Mouse (Mus musculus) hindbrain, postnatal 0 days (tissue): ENCODE measurements around the gene Gprin2. TPM values are rescaled to one million over a fixed set of nuclear protein-coding genes. Genes with fewer than 3 reads are reported as not detected.

Experiments used
- ATAC-seq: fragments of 200-750 bp; cut with Nextera tagmentation; 2 replicates; pipeline ENCODE4 v1.8.0; 2017; ENCODE audit warnings: mild to moderate bottlenecking, moderate TSS enrichment, moderate library complexity
- DNase-seq: peaks from one replicate; pipeline ENCODE4 v3.0.0-alpha.2; 2015; ENCODE audit warnings: low spot score
- H3K27ac ChIP-seq: fragments of 300-500 bp; sonication (generic); 2 replicates; pipeline ENCODE4 v1.5.1; 2014; ENCODE audit warnings: mild to moderate bottlenecking
- H3K27me3 ChIP-seq: fragments of 300-500 bp; sonication (generic); 2 replicates; pipeline ENCODE4 v1.6.1; 2014; ENCODE audit warnings: low read length, mixed read lengths; ENCODE audit not compliant: insufficient read depth
- H3K36me3 ChIP-seq: fragments of 300-500 bp; sonication (generic); 2 replicates; pipeline ENCODE4 v1.6.1; 2014; ENCODE audit warnings: low read length, mixed read lengths; ENCODE audit not compliant: insufficient read depth
- H3K4me1 ChIP-seq: fragments of 300-500 bp; sonication (generic); 2 replicates; pipeline ENCODE4 v1.6.1; 2014; ENCODE audit warnings: antibody characterized with exemption, low read length, mixed read lengths; ENCODE audit not compliant: insufficient read depth
- H3K4me2 ChIP-seq: fragments of 300-500 bp; sonication (generic); 2 replicates; pipeline ENCODE4 v1.6.1; 2014; ENCODE audit warnings: low read depth, mild to moderate bottlenecking, low read length, moderate library complexity, mixed read lengths
- H3K4me3 ChIP-seq: fragments of 300-500 bp; sonication (generic); 2 replicates; pipeline ENCODE4 v1.5.1; 2014; ENCODE audit warnings: low read length
- H3K9ac ChIP-seq: fragments of 300-500 bp; sonication (generic); replicated peaks from 2 replicates; pipeline ENCODE4 v1.6.1; 2014; ENCODE audit warnings: mild to moderate bottlenecking, low read length, moderate library complexity, mixed read lengths
- H3K9me3 ChIP-seq: fragments of 300-500 bp; sonication (generic); 2 replicates; pipeline ENCODE4 v1.6.1; 2016; ENCODE audit warnings: low read length, mixed read lengths
- CTCF ChIP-seq: IDR thresholded peaks from 2 replicates; pipeline ENCODE4 v1.5.1; 2016; ENCODE audit warnings: antibody characterized with exemption, control low read depth, low read depth
- WGBS: fragments of 180-500 bp; shearing (Covaris S2); extraction: QIAGEN DNeasy Blood & Tissue Kit; methylation state at CpG from one replicate; pipeline ENCODE4 v1.1.7; 2014; 5-methylcytosine and 5-hydroxymethylcytosine counted together
- polyA plus RNA-seq: library from polyadenylated mRNA; unstranded; fragments of >200 nt; fragmentation: Nextera tagmentation; extraction: Ambion mirVana; gene quantifications from 2 replicates; pipeline ENCODE4 v1.2.1, GENCODE M21; 2015
- total RNA-seq: library from RNA; depleted of rRNA; stranded (reverse); fragments of >200 nt; gene quantifications from 2 replicates; pipeline ENCODE4 v1.2.3, GENCODE M21; 2014

Gene Gprin2
- total and polyA plus RNA-seq, 2 experiments from 2014 or later, result 8.1 to 31.7 TPM

DNA sequence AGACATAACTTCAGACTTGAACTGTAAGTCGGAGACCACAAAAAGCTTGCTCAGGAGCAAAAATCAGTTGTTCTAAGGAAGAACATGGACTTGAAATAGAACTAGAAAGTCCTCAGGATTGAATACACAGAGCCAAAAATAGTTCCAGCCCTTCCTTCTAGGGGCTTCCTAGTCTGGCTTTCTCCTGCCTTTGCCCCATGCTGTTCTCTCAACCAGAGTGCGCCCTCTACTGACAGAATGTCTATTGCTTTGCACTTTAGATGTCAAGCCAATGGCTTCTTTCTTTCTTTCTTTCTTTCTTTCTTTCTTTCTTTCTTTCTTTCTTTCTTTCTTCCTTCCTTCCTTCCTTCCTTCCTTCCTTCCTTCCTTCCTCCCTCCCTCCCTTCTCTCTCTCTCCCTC is 7.2 kb upstream of the Gprin2 start:
- no peaks in the 10 kb centered on the region for H3K9me3 ChIP-seq
- ATAC-seq, result no peak
- no peak overlapping the region for H3K4me2 ChIP-seq
- H3K9ac ChIP-seq, result no peak overlapping the region
- WGBS, result 58% methylated on average over 2 of the region's 2 CpGs
- H3K4me1 ChIP-seq, result no peaks in the 10 kb centered on the region
- no peak overlapping the region for H3K27ac ChIP-seq
- H3K4me3 ChIP-seq, result no peak overlapping the region
- no peaks in the 10 kb centered on the region for H3K27me3 ChIP-seq
- no peaks in the 10 kb centered on the region for H3K36me3 ChIP-seq
- peak; percentile 59 for TF ChIP-seq CTCF
- peak; percentile 68 for DNase-seq

DNA sequence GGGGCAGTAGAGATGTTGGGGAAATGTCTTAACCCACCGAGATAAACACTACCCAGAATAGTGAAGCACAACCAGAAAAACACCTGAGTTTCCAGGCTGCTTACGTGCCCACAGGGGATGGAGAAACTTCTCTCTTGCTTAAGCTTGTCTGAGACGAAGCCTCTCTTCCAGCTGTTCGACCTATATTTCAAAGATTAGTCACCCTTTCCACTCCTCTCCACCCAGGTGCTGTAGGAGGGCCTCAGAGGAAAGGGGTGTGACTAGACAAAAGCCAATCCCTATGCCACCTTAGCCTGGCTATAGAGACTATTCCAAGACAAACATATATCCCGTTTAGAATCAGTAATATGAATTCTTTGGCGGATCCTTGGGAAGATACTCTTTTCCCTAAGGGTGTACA is 6.5 kb upstream of the Gprin2 start:
- Histone ChIP-seq H3K4me1 (no peaks in the 10 kb centered on the region), H3K36me3 (no peaks in the 10 kb centered on the region), H3K4me3 (no peak overlapping the region), H3K4me2 (no peak overlapping the region), H3K27ac (no peak overlapping the region), H3K9me3 (no peaks in the 10 kb centered on the region), H3K9ac (no peak overlapping the region), H3K27me3 (no peaks in the 10 kb centered on the region)
- ATAC-seq (no peak), DNase-seq (no peak)
- no peak for TF ChIP-seq CTCF
- WGBS, result 74% methylated on average over 6 of the region's 6 CpGs

DNA sequence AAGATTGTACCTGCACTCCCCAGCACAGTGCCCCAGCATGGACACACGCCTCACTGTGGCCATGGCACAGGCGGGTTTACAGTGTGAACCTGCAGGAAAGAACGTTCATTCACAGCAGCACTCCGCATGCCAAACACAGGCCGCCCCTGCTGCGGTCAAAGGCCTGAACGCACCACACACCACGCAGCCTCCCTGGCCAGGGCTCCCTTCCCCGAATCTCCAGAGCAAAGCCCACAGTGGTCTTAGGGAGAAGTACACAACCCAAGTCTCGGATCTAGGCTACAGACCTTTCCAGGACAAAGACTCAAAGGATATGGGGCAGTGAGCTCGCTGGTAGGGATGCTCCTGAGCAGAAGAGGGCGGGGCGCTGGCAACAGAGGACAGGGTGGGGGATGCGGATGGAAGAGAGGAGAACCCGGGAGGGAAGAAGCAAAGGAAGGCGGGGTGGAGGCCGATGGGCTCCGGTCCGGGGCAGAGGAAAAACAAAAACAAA is 669 bp downstream of the Gprin2 start:
- TF ChIP-seq CTCF, result peak; percentile 45
- Histone ChIP-seq H3K36me3 (no peaks in the 10 kb centered on the region), H3K4me2 (peak overlapping the region; percentile 65), H3K9ac (peak overlapping the region; percentile 75), H3K4me3 (peak overlapping the region; percentile 60), H3K9me3 (no peaks in the 10 kb centered on the region), H3K4me1 (peaks cover 8% of the 10 kb centered on the region), H3K27me3 (no peaks in the 10 kb centered on the region), H3K27ac (peak overlapping the region; percentile 59)
- ATAC-seq (peak; percentile 86), DNase-seq (peak; percentile 71)
- 2% methylated on average over 19 of the region's 19 CpGs for WGBS

DNA sequence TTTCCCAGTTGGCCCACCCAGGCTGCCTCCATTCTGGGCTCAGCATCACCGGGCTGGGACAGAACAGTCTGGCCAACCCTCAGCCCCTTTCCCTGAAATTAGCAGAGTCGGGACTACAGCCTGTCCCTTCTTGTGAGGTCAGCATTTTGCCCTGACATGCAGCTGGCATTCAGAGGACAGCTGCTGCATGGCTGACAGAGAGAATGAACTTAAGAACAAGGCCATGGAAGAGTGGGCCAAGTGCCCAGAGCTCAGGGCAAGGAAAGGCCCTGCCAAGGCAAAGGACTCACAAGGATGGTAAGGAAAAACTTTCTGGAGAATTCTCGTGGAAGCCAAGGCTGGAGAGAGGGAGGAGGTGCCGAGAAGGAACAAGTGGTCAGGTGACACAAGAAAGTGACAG is 4.7 kb downstream of the Gprin2 start:
- DNase-seq (peak; percentile 32), ATAC-seq (no peak)
- Histone ChIP-seq H3K36me3 (no peaks in the 10 kb centered on the region; the same call in 1 of the 2 replicates), H3K9ac (no peak overlapping the region), H3K4me2 (no peak overlapping the region), H3K27me3 (no peaks in the 10 kb centered on the region), H3K27ac (no peak overlapping the region), H3K9me3 (no peaks in the 10 kb centered on the region), H3K4me1 (peaks cover 8% of the 10 kb centered on the region), H3K4me3 (no peak overlapping the region)
- WGBS, result 41% methylated on average over 4 of the region's 4 CpGs
- no peak for TF ChIP-seq CTCF

DNA sequence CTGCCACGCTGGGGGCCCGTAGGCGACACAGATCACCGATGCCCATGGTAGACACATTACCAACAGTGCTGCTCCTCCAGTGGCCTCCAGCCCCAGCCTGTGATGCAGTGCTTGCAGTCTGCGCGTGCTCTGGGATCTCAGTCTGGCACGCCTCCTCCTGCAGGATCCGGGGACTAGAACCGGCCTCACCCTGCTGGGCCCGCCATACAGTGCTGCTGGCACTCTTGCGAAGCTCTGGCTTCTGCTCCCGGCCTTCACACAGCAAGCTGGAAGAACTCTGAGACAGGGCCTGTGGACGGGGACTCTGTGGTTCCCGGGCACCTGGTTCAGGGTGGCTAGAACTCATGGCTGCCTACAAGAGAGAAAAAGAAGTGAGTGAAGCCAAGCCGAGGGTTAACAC is 6.0 kb downstream of the Gprin2 start:
- DNase-seq (no peak), ATAC-seq (no peak)
- no peak for TF ChIP-seq CTCF
- no peaks in the 10 kb centered on the region for H3K9me3 ChIP-seq
- H3K27ac ChIP-seq, result no peak overlapping the region
- H3K27me3 ChIP-seq, result no peaks in the 10 kb centered on the region
- no peak overlapping the region for H3K4me2 ChIP-seq
- WGBS, result 89% methylated on average over 15 of the region's 15 CpGs
- no peak overlapping the region for H3K9ac ChIP-seq
- H3K4me3 ChIP-seq, result no peak overlapping the region
- peaks cover 8% of the 10 kb centered on the region for H3K4me1 ChIP-seq
- no peaks in the 10 kb centered on the region; the same call in 1 of the 2 replicates for H3K36me3 ChIP-seq

DNA sequence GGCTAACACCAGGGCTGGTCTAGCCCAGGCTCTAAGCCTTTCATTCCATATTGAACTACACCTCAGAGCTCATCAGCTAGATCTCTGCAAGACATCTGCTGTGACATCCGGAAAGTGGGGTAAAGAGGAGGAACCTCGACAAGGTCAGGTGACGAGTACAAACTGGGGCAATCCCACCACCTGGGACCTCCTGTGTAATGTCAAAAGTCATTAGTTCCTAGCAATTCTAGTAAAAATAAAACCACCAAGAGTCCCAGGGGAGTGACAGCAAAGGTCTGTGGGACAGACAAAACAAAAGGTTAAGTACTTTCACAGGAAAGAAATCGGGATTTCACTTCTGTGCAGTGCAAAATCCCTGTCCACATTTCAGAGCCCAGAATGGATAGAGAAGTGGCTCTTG is 7.6 kb downstream of the Gprin2 start:
- Histone ChIP-seq H3K27me3 (no peaks in the 10 kb centered on the region), H3K27ac (no peak overlapping the region), H3K9me3 (no peaks in the 10 kb centered on the region), H3K4me1 (peaks cover 4% of the 10 kb centered on the region; the same call in 1 of the 2 replicates), H3K9ac (no peak overlapping the region), H3K4me3 (no peak overlapping the region), H3K36me3 (no peaks in the 10 kb centered on the region; the same call in 1 of the 2 replicates), H3K4me2 (no peak overlapping the region)
- 78% methylated on average over 4 of the region's 4 CpGs for WGBS
- TF ChIP-seq CTCF, result no peak
- ATAC-seq, result no peak
- no peak for DNase-seq

DNA sequence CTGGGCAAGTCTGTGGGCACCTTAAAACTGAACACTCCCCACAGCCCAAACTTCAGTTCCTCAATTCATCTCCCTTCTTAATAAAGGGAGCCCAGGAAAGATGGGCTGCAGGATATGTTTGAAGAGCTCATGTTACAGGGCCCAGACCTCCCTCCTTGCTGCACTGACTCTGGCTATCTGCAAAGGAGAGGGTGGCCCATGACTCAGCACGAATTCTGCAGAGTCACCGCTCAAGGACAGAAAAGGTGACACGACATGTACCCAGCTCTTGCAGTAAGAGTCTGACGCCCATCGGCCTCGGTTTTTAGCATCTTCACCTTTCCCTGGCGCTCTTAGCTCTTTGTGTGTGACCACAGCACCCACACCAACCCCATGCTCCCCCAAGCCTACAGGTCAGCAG is 11.1 kb downstream of the Gprin2 start:
- H3K4me3 ChIP-seq, result no peak overlapping the region
- no peak overlapping the region for H3K27ac ChIP-seq
- no peak overlapping the region for H3K9ac ChIP-seq
- H3K36me3 ChIP-seq, result no peaks in the 10 kb centered on the region; the same call in 1 of the 2 replicates
- H3K9me3 ChIP-seq, result no peaks in the 10 kb centered on the region
- H3K4me2 ChIP-seq, result no peak overlapping the region
- 77% methylated on average over 7 of the region's 7 CpGs for WGBS
- ATAC-seq (no peak), DNase-seq (no peak)
- no peaks in the 10 kb centered on the region for H3K4me1 ChIP-seq
- H3K27me3 ChIP-seq, result no peaks in the 10 kb centered on the region
- no peak for TF ChIP-seq CTCF
